Mouse (Mus musculus) liver, adult 2 months (tissue): ENCODE results near the gene Klf4.

Experiments
- CTCF ChIP-seq: fragments of 200-500 bp; IDR thresholded peaks from 2 replicates; pipeline ENCODE4 v1.5.1; 2011; ENCODE audit warnings: low read depth, low read length, control low read depth
- POLR2A ChIP-seq: fragments of 200-500 bp; IDR thresholded peaks from 2 replicates; pipeline ENCODE4 v1.6.1; 2011; ENCODE audit warnings: low read length, control low read depth; ENCODE audit not compliant: insufficient read depth; ENCODE audit errors: extremely low read depth

DNA sequence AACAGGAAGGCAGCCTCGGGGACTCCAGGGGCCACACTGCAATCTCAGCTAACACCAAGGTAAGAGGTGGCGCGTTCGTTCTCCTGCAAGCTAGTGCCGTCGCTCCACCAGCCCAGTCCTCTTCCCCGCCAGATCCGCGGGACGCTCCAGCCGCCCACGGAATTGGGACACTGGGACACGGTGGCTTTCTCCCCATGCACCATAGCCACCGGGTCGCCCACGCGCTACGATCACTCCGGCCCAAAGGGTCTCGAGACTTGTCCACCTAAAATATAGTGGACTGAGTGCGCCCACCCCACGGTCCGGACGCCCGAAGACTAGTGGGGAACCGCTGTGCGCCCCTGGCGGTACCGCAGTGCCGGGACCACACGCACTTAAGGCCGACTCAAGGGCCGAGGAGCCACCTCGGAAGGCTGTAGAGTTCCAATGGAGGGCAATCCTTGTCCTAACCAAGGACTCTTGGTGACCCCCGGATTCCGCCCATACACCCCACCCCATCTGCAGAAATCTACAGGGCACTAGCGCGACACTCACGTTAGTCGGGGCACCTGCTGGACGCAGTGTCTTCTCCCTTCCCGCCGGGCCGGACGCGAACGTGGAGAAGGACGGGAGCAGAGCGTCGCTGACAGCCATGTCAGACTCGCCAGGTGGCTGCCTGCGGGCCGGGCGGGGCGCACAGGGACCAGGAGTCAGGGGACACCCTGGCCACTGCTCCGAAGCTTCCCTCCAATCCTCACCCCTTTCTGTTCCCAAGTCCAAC is 990 bp downstream of the Klf4 start:
- TF ChIP-seq CTCF, result peak; percentile 27; the same call in 1 of the 2 replicates
- no peak for TF ChIP-seq POLR2A
